Mouse (Mus musculus) c-Kit-positive CD71-positive TER-119-positive erythroid progenitor cells, embryonic 14.5 days (primary cell): Measurements from ENCODE around the gene Mast4.

Source experiments
- DNase-seq: peaks from one replicate; pipeline ENCODE4 v3.0.0-alpha.2; 2013; ENCODE audit warnings: low spot score

The Mast4 gene

GRCm38 (mm10) chr13:103119728-103120127, 214.6 kb downstream of the Mast4 start:
- DNase-seq, result no peak

GRCm38 (mm10) chr13:103115116-103115515, 219.2 kb downstream of the Mast4 start:
- DNase-seq, result no peak

GRCm38 (mm10) chr13:103114274-103114673, 220.0 kb downstream of the Mast4 start:
- no peak for DNase-seq

- peak; percentile 29 for DNase-seq
These were observed 224.4 kb downstream of the Mast4 start for GRCm38 (mm10) chr13:103109872-103110271.

- DNase-seq, result no peak
These were observed 226.9 kb downstream of the Mast4 start for GRCm38 (mm10) chr13:103107362-103107761.

GRCm38 (mm10) chr13:103102598-103102997, 231.7 kb downstream of the Mast4 start:
- no peak for DNase-seq

- DNase-seq, result no peak
These were observed 237.7 kb downstream of the Mast4 start for GRCm38 (mm10) chr13:103096346-103097150.

GRCm38 (mm10) chr13:103095491-103095890, 238.8 kb downstream of the Mast4 start:
- no peak for DNase-seq

GRCm38 (mm10) chr13:103094595-103094994, 239.7 kb downstream of the Mast4 start:
- no peak for DNase-seq

- no peak for DNase-seq
These were observed 240.6 kb downstream of the Mast4 start for GRCm38 (mm10) chr13:103093713-103094112.

GRCm38 (mm10) chr13:103085540-103086121, 248.7 kb downstream of the Mast4 start:
- no peak for DNase-seq

- no peak for DNase-seq
These were observed 251.4 kb downstream of the Mast4 start for GRCm38 (mm10) chr13:103082891-103083290.

GRCm38 (mm10) chr13:103079806-103080205, 254.5 kb downstream of the Mast4 start:
- no peak for DNase-seq

- DNase-seq, result no peak
These were observed 255.5 kb downstream of the Mast4 start for GRCm38 (mm10) chr13:103078815-103079214.

- no peak for DNase-seq
These were observed 260.8 kb downstream of the Mast4 start for GRCm38 (mm10) chr13:103073461-103073860.

GRCm38 (mm10) chr13:103071783-103072182, 262.5 kb downstream of the Mast4 start:
- DNase-seq, result no peak

GRCm38 (mm10) chr13:103067581-103068166, 266.6 kb downstream of the Mast4 start:
- DNase-seq, result no peak

GRCm38 (mm10) chr13:103065437-103065836, 268.9 kb downstream of the Mast4 start:
- DNase-seq, result no peak

GRCm38 (mm10) chr13:103061680-103062079, 272.6 kb downstream of the Mast4 start:
- DNase-seq, result no peak

GRCm38 (mm10) chr13:103059995-103060652, 274.2 kb downstream of the Mast4 start:
- no peak for DNase-seq

- no peak for DNase-seq
These were observed 277.8 kb downstream of the Mast4 start for GRCm38 (mm10) chr13:103056451-103056850.

GRCm38 (mm10) chr13:103052661-103053060, 281.6 kb downstream of the Mast4 start:
- DNase-seq, result no peak

- no peak for DNase-seq
These were observed 285.3 kb downstream of the Mast4 start for GRCm38 (mm10) chr13:103048954-103049353.
